Mouse (Mus musculus) midbrain, embryonic 10.5 days (tissue): Measurements from ENCODE around the gene Laptm5. TPM values are rescaled to one million over a fixed set of nuclear protein-coding genes. Genes with fewer than 3 reads are reported as not detected.

Experiments used
- DNase-seq: peaks from one replicate; pipeline ENCODE4 v3.0.0-alpha.2; 2017; ENCODE audit warnings: low spot score
- H3K27ac ChIP-seq: fragments of 300-500 bp; sonication (generic); replicated peaks from 2 replicates; pipeline ENCODE4 v1.5.1; 2016; ENCODE audit warnings: mild to moderate bottlenecking
- H3K27me3 ChIP-seq: fragments of 300-500 bp; sonication (generic); 2 replicates; pipeline ENCODE4 v1.6.1; 2016; ENCODE audit warnings: low read depth, mild to moderate bottlenecking; ENCODE audit not compliant: poor library complexity, severe bottlenecking
- H3K36me3 ChIP-seq: fragments of 300-500 bp; sonication (generic); 2 replicates; pipeline ENCODE4 v1.6.1; 2016; ENCODE audit warnings: mild to moderate bottlenecking, moderate library complexity
- H3K4me1 ChIP-seq: fragments of 300-500 bp; sonication (generic); 2 replicates; pipeline ENCODE4 v1.6.1; 2016
- H3K4me3 ChIP-seq: fragments of 300-500 bp; sonication (generic); 2 replicates; pipeline ENCODE4 v1.5.1; 2016; ENCODE audit warnings: mild to moderate bottlenecking, moderate library complexity
- H3K9me3 ChIP-seq: fragments of 300-500 bp; sonication (generic); replicated peaks from 2 replicates; pipeline ENCODE4 v1.6.1; 2016; ENCODE audit warnings: mild to moderate bottlenecking
- WGBS: fragments of 180-500 bp; shearing (Covaris S2); methylation state at CpG from one replicate; pipeline ENCODE4 v1.1.7; 2016; 5-methylcytosine and 5-hydroxymethylcytosine counted together
- polyA plus RNA-seq: library from polyadenylated mRNA; unstranded; fragments of >200 nt; fragmentation: Nextera tagmentation; extraction: Ambion mirVana; gene quantifications from 2 replicates; pipeline ENCODE4 v1.2.1, GENCODE M21; 2016

The Laptm5 gene
- polyA plus RNA-seq, 1 experiment from 2014 or later, result 16.7 TPM

GRCm38 (mm10) chr4:130984416-130985182 is 71.7 kb downstream of the Laptm5 start:
- Histone ChIP-seq H3K27me3 (no peaks in the 10 kb centered on the region), H3K27ac (0 out of 2 replicates have a peak overlapping the region, but pooled peaks have one; percentile 46), H3K36me3 (no peaks in the 10 kb centered on the region), H3K9me3 (no peaks in the 10 kb centered on the region), H3K4me1 (peaks cover 11% of the 10 kb centered on the region), H3K4me3 (no peak overlapping the region)
- no peak for DNase-seq
- 63% methylated on average over 17 of the region's 17 CpGs for WGBS

Other genes with a start within 250 kb of the Laptm5 start
- gene Pum1, start 249.8 kb upstream of the Laptm5 start, polyA plus RNA-seq, result 117 and 126 TPM in 2 replicates
- gene Sdc3, start 120.6 kb upstream of the Laptm5 start, polyA plus RNA-seq, result 21.3 and 28.5 TPM in 2 replicates
- not detected in 2 replicates for gene Matn1, start 31.3 kb downstream of the Laptm5 start, polyA plus RNA-seq